Mouse (Mus musculus) hindbrain, embryonic 15.5 days (tissue): ENCODE measurements around the gene Rnf121. TPM values are rescaled to one million over a fixed set of nuclear protein-coding genes. Genes with fewer than 3 reads are reported as not detected.

ENCODE experiments used
- ATAC-seq: fragments of 200-750 bp; cut with Nextera tagmentation; 2 replicates; pipeline ENCODE4 v1.8.0; 2017; ENCODE audit warnings: low read depth, moderate number of reproducible peaks, moderate TSS enrichment; ENCODE audit not compliant: low FRiP score
- H3K27ac ChIP-seq: fragments of 300-500 bp; sonication (generic); replicated peaks from 2 replicates; pipeline ENCODE4 v1.5.1; 2015; ENCODE audit warnings: mild to moderate bottlenecking, inconsistent platforms
- H3K27me3 ChIP-seq: fragments of 300-500 bp; sonication (generic); 2 replicates; pipeline ENCODE4 v1.6.1; 2015; ENCODE audit warnings: control low read depth, inconsistent platforms
- H3K36me3 ChIP-seq: fragments of 300-500 bp; sonication (generic); 2 replicates; pipeline ENCODE4 v1.6.1; 2015; ENCODE audit warnings: control low read depth, inconsistent platforms
- H3K4me1 ChIP-seq: fragments of 300-500 bp; sonication (generic); replicated peaks from 2 replicates; pipeline ENCODE4 v1.6.1; 2015; ENCODE audit warnings: control low read depth, inconsistent platforms
- H3K4me2 ChIP-seq: fragments of 300-500 bp; sonication (generic); 2 replicates; pipeline ENCODE4 v1.6.1; 2015; ENCODE audit warnings: moderate library complexity, mild to moderate bottlenecking, inconsistent platforms
- H3K4me3 ChIP-seq: fragments of 300-500 bp; sonication (generic); 2 replicates; pipeline ENCODE4 v1.5.1; 2015; ENCODE audit warnings: mild to moderate bottlenecking, inconsistent platforms
- H3K9ac ChIP-seq: fragments of 300-500 bp; sonication (generic); 2 replicates; pipeline ENCODE4 v1.6.1; 2015; ENCODE audit warnings: inconsistent platforms
- H3K9me3 ChIP-seq: fragments of 300-500 bp; sonication (generic); 2 replicates; pipeline ENCODE4 v1.6.1; 2016; ENCODE audit warnings: control low read depth, inconsistent platforms
- WGBS: fragments of 180-500 bp; shearing (Covaris S2); methylation state at CpG from one replicate; pipeline ENCODE4 v1.1.7; 2015; 5-methylcytosine and 5-hydroxymethylcytosine counted together
- polyA plus RNA-seq: library from polyadenylated mRNA; unstranded; fragments of >200 nt; fragmentation: Nextera tagmentation; extraction: Ambion mirVana; gene quantifications from 2 replicates; pipeline ENCODE4 v1.2.1, GENCODE M21; 2015

Rnf121 gene
- polyA plus RNA-seq, 1 experiment from 2014 or later, result 35.5 TPM

- Histone ChIP-seq H3K27me3 (0 out of 2 replicates have a peak, but pooled peaks cover 3% of the 10 kb centered on the region), H3K4me1 (peaks cover 11% of the 10 kb centered on the region), H3K36me3 (no peaks in the 10 kb centered on the region), H3K27ac (no peak overlapping the region), H3K9me3 (no peaks in the 10 kb centered on the region), H3K9ac (no peak overlapping the region), H3K4me3 (peak overlapping the region; percentile 10), H3K4me2 (peak overlapping the region; percentile 51)
- 0 out of 2 replicates have a peak, but pooled peaks have one; percentile 9 for ATAC-seq
- WGBS, result 5% methylated on average over 30 of the region's 30 CpGs
Observed at GRCm38 (mm10) chr7:102099760-102100661, 34.7 kb upstream of the Rnf121 start.

GRCm38 (mm10) chr7:102087336-102087735 lies 22.1 kb upstream of the Rnf121 start:
- H3K4me3 ChIP-seq, result no peak overlapping the region
- no peaks in the 10 kb centered on the region for H3K27me3 ChIP-seq
- no peaks in the 10 kb centered on the region for H3K9me3 ChIP-seq
- H3K36me3 ChIP-seq, result peaks cover 13% of the 10 kb centered on the region
- ATAC-seq, result no peak
- no peak overlapping the region for H3K4me2 ChIP-seq
- H3K9ac ChIP-seq, result no peak overlapping the region
- WGBS, result 88% methylated on average over 4 of the region's 4 CpGs
- H3K27ac ChIP-seq, result no peak overlapping the region
- H3K4me1 ChIP-seq, result no peaks in the 10 kb centered on the region

GRCm38 (mm10) chr7:102084041-102084696 lies 18.9 kb upstream of the Rnf121 start:
- no peak overlapping the region for H3K4me2 ChIP-seq
- no peak overlapping the region for H3K27ac ChIP-seq
- H3K9me3 ChIP-seq, result no peaks in the 10 kb centered on the region
- no peaks in the 10 kb centered on the region for H3K4me1 ChIP-seq
- peaks cover 35% of the 10 kb centered on the region for H3K36me3 ChIP-seq
- no peak for ATAC-seq
- no peaks in the 10 kb centered on the region for H3K27me3 ChIP-seq
- no peak overlapping the region for H3K9ac ChIP-seq
- no peak overlapping the region for H3K4me3 ChIP-seq
- WGBS, result 93% methylated on average over 26 of the region's 26 CpGs

- ATAC-seq, result no peak
- Histone ChIP-seq H3K4me1 (no peaks in the 10 kb centered on the region), H3K27me3 (no peaks in the 10 kb centered on the region), H3K9ac (no peak within 1 kb of the TSS), H3K9me3 (no peaks in the 10 kb centered on the region), H3K4me3 (no peak within 1 kb of the TSS), H3K4me2 (no peak within 1 kb of the TSS), H3K27ac (no peak within 1 kb of the TSS), H3K36me3 (peaks cover 39% of the 10 kb centered on the region)
- WGBS, result 78% methylated on average over 5 of the region's 5 CpGs
Observed at GRCm38 (mm10) chr7:102082816-102083215, 17.5 kb upstream of the Rnf121 start, which contains the start of gene Trpc2. TSS of gene Trpc2 (plus strand) at chr7:102083116.

- Histone ChIP-seq H3K27ac (no peak overlapping the region), H3K36me3 (peaks cover 44% of the 10 kb centered on the region), H3K4me2 (no peak overlapping the region), H3K9ac (no peak overlapping the region), H3K9me3 (no peaks in the 10 kb centered on the region), H3K4me3 (no peak overlapping the region), H3K4me1 (no peaks in the 10 kb centered on the region), H3K27me3 (no peaks in the 10 kb centered on the region)
- no peak for ATAC-seq
- WGBS, result 96% methylated on average over 5 of the region's 5 CpGs
Observed at GRCm38 (mm10) chr7:102081784-102082183, 16.5 kb upstream of the Rnf121 start.

GRCm38 (mm10) chr7:102080311-102080710 lies 15.0 kb upstream of the Rnf121 start:
- 92% methylated on average over 8 of the region's 8 CpGs for WGBS
- H3K9ac ChIP-seq, result no peak overlapping the region
- H3K4me2 ChIP-seq, result no peak overlapping the region
- peaks cover 52% of the 10 kb centered on the region for H3K36me3 ChIP-seq
- H3K4me3 ChIP-seq, result no peak overlapping the region
- no peaks in the 10 kb centered on the region for H3K9me3 ChIP-seq
- H3K4me1 ChIP-seq, result no peaks in the 10 kb centered on the region
- no peaks in the 10 kb centered on the region for H3K27me3 ChIP-seq
- no peak overlapping the region for H3K27ac ChIP-seq
- no peak for ATAC-seq

GRCm38 (mm10) chr7:102078517-102078916 lies 13.2 kb upstream of the Rnf121 start:
- H3K27ac ChIP-seq, result no peak overlapping the region
- H3K27me3 ChIP-seq, result no peaks in the 10 kb centered on the region
- no peaks in the 10 kb centered on the region for H3K9me3 ChIP-seq
- WGBS, result 79% methylated on average over 7 of the region's 7 CpGs
- peaks cover 64% of the 10 kb centered on the region for H3K36me3 ChIP-seq
- no peak; the same call in 1 of the 2 replicates for ATAC-seq
- H3K4me1 ChIP-seq, result no peaks in the 10 kb centered on the region
- no peak overlapping the region for H3K9ac ChIP-seq
- no peak overlapping the region for H3K4me2 ChIP-seq
- no peak overlapping the region for H3K4me3 ChIP-seq

- no peak overlapping the region for H3K9ac ChIP-seq
Observed at GRCm38 (mm10) chr7:102076714-102077296, 11.5 kb upstream of the Rnf121 start.

GRCm38 (mm10) chr7:102066363-102066762 lies 1.1 kb upstream of the Rnf121 start:
- H3K27me3 ChIP-seq, result no peaks in the 10 kb centered on the region
- peak overlapping the region; percentile 65 for H3K4me2 ChIP-seq
- WGBS, result 81% methylated on average over 6 of the region's 6 CpGs
- H3K4me3 ChIP-seq, result peak overlapping the region; percentile 72
- H3K9ac ChIP-seq, result 0 out of 2 replicates have a peak overlapping the region, but pooled peaks have one; percentile 75
- no peak for ATAC-seq
- no peak overlapping the region for H3K27ac ChIP-seq
- no peaks in the 10 kb centered on the region for H3K9me3 ChIP-seq
- peaks cover 35% of the 10 kb centered on the region for H3K4me1 ChIP-seq
- peaks cover 3% of the 10 kb centered on the region; the same call in 1 of the 2 replicates for H3K36me3 ChIP-seq

More at GRCm38 (mm10) chr7:102076714-102077296, 11.5 kb upstream of the Rnf121 start:
- Histone ChIP-seq H3K27me3 (no peaks in the 10 kb centered on the region), H3K9me3 (no peaks in the 10 kb centered on the region), H3K36me3 (peaks cover 67% of the 10 kb centered on the region), H3K4me3 (no peak overlapping the region), H3K27ac (no peak overlapping the region), H3K4me2 (no peak overlapping the region), H3K4me1 (no peaks in the 10 kb centered on the region)
- ATAC-seq, result no peak; the same call in 1 of the 2 replicates
- WGBS, result 84% methylated on average over 7 of the region's 7 CpGs

GRCm38 (mm10) chr7:102064655-102065045 lies 619 bp downstream of the Rnf121 start:
- no peaks in the 10 kb centered on the region for H3K9me3 ChIP-seq
- H3K4me3 ChIP-seq, result peak overlapping the region; percentile 72
- WGBS, result 2% methylated on average over 9 of the region's 9 CpGs
- peak overlapping the region; percentile 75 for H3K9ac ChIP-seq
- H3K4me2 ChIP-seq, result peak overlapping the region; percentile 65
- no peaks in the 10 kb centered on the region for H3K36me3 ChIP-seq
- H3K27me3 ChIP-seq, result no peaks in the 10 kb centered on the region
- H3K4me1 ChIP-seq, result peaks cover 40% of the 10 kb centered on the region
- peak; percentile 63 for ATAC-seq
- peak overlapping the region; percentile 88 for H3K27ac ChIP-seq

- no peaks in the 10 kb centered on the region for H3K36me3 ChIP-seq
- no peaks in the 10 kb centered on the region for H3K27me3 ChIP-seq
- H3K27ac ChIP-seq, result no peak overlapping the region
- 95% methylated on average over 9 of the region's 9 CpGs for WGBS
- ATAC-seq, result no peak
- no peak overlapping the region for H3K9ac ChIP-seq
- peaks cover 40% of the 10 kb centered on the region for H3K4me1 ChIP-seq
- H3K4me3 ChIP-seq, result peak overlapping the region; percentile 72
- peak overlapping the region; percentile 65 for H3K4me2 ChIP-seq
- H3K9me3 ChIP-seq, result no peaks in the 10 kb centered on the region
Observed at GRCm38 (mm10) chr7:102063891-102064290, 1.4 kb downstream of the Rnf121 start.

- Histone ChIP-seq H3K36me3 (no peaks in the 10 kb centered on the region), H3K9ac (no peak overlapping the region), H3K27ac (no peak overlapping the region), H3K27me3 (no peaks in the 10 kb centered on the region), H3K4me2 (no peak overlapping the region), H3K9me3 (no peaks in the 10 kb centered on the region), H3K4me1 (peaks cover 40% of the 10 kb centered on the region), H3K4me3 (no peak overlapping the region)
- WGBS, result 87% methylated on average over 1 of the region's 1 CpGs
- no peak for ATAC-seq
Observed at GRCm38 (mm10) chr7:102062203-102062602, 3.1 kb downstream of the Rnf121 start.
